Mouse (Mus musculus) heart, embryonic 11.5 days (tissue): ENCODE data around the gene Gm49450. TPM values are rescaled to one million over a fixed set of nuclear protein-coding genes. Genes with fewer than 3 reads are reported as not detected.
A peak's percentile ranks its signal among the peaks of the same experiment; 100 is the strongest.
"Not testable (repeated sequence)": the region's sequence is repeated elsewhere in the genome, so short reads cannot be mapped to it uniquely, and the experiment has no call there.

Experiments
- ATAC-seq: fragments of 200-750 bp; cut with Nextera tagmentation; replicated peaks from 2 replicates; pipeline ENCODE4 v1.8.0; 2017; ENCODE audit warnings: moderate library complexity; ENCODE audit not compliant: insufficient number of reproducible peaks, low FRiP score, low TSS enrichment
- H3K27ac ChIP-seq: fragments of 300-500 bp; sonication (generic); 2 replicates; pipeline ENCODE4 v1.5.1; 2014; ENCODE audit warnings: mild to moderate bottlenecking, low read depth, low read length
- H3K27me3 ChIP-seq: fragments of 300-500 bp; sonication (generic); 2 replicates; pipeline ENCODE4 v1.6.1; 2014; ENCODE audit warnings: mild to moderate bottlenecking, low read length, mixed read lengths; ENCODE audit not compliant: control insufficient read depth, insufficient read depth
- H3K36me3 ChIP-seq: fragments of 300-500 bp; sonication (generic); 2 replicates; pipeline ENCODE4 v1.6.1; 2014; ENCODE audit warnings: mild to moderate bottlenecking, low read length, moderate library complexity, mixed read lengths; ENCODE audit not compliant: control insufficient read depth, insufficient read depth
- H3K4me1 ChIP-seq: fragments of 300-500 bp; sonication (generic); 2 replicates; pipeline ENCODE4 v1.6.1; 2014; ENCODE audit warnings: low read length; ENCODE audit not compliant: control insufficient read depth, insufficient read depth
- H3K4me2 ChIP-seq: fragments of 300-500 bp; sonication (generic); 2 replicates; pipeline ENCODE4 v1.6.1; 2014; ENCODE audit warnings: mild to moderate bottlenecking, moderate library complexity
- H3K4me3 ChIP-seq: fragments of 300-500 bp; sonication (generic); 2 replicates; pipeline ENCODE4 v1.5.1; 2014; ENCODE audit warnings: low read depth, low read length
- H3K9ac ChIP-seq: fragments of 300-500 bp; sonication (generic); 2 replicates; pipeline ENCODE4 v1.6.1; 2014; ENCODE audit warnings: mild to moderate bottlenecking, low read depth, low read length, moderate library complexity
- H3K9me3 ChIP-seq: fragments of 300-500 bp; sonication (generic); replicated peaks from 2 replicates; pipeline ENCODE4 v1.6.1; 2016; ENCODE audit warnings: low read length; ENCODE audit not compliant: control insufficient read depth
- WGBS: fragments of 180-500 bp; shearing (Covaris S2); extraction: QIAGEN DNeasy Blood & Tissue Kit; methylation state at CpG from one replicate; pipeline ENCODE4 v1.1.7; 2014; ENCODE audit not compliant: insufficient replicate concordance; 5-methylcytosine and 5-hydroxymethylcytosine counted together
- polyA plus RNA-seq: library from polyadenylated mRNA; unstranded; fragments of >200 nt; fragmentation: Nextera tagmentation; extraction: Ambion mirVana; gene quantifications from 2 replicates; pipeline ENCODE4 v1.2.1, GENCODE M21; 2014

Gene Gm49450
- polyA plus RNA-seq, 1 experiment from 2014 or later = not detected

- Histone ChIP-seq H3K4me2 (no peak overlapping the region), H3K4me1 (no peaks in the 10 kb centered on the region), H3K27me3 (no peaks in the 10 kb centered on the region), H3K9me3 (no peaks in the 10 kb centered on the region), H3K36me3 (no peaks in the 10 kb centered on the region), H3K27ac (no peak overlapping the region), H3K9ac (no peak overlapping the region), H3K4me3 (no peak overlapping the region)
- 83% methylated on average over 5 of the region's 5 CpGs for WGBS
- no peak for ATAC-seq
These were observed 25.8 kb downstream of the Gm49450 start for GRCm38 (mm10) chr15:98927566-98927965.

GRCm38 (mm10) chr15:98924682-98925081 lies 28.7 kb downstream of the Gm49450 start:
- Histone ChIP-seq H3K4me2 (no peak overlapping the region), H3K9ac (no peak overlapping the region), H3K4me3 (no peak overlapping the region), H3K27me3 (no peaks in the 10 kb centered on the region), H3K27ac (no peak overlapping the region), H3K9me3 (no peaks in the 10 kb centered on the region), H3K36me3 (no peaks in the 10 kb centered on the region), H3K4me1 (no peaks in the 10 kb centered on the region)
- ATAC-seq = no peak
- 66% methylated on average over 3 of the region's 3 CpGs for WGBS

- H3K27me3 ChIP-seq = no peaks in the 10 kb centered on the region
- no peaks in the 10 kb centered on the region for H3K9me3 ChIP-seq
- no peak for ATAC-seq
- H3K4me1 ChIP-seq = no peaks in the 10 kb centered on the region
- 76% methylated on average over 2 of the region's 2 CpGs for WGBS
- H3K9ac ChIP-seq = no peak overlapping the region
- no peak overlapping the region for H3K4me3 ChIP-seq
- H3K36me3 ChIP-seq = no peaks in the 10 kb centered on the region
- H3K4me2 ChIP-seq = no peak overlapping the region
- H3K27ac ChIP-seq = no peak overlapping the region
These were observed 30.3 kb downstream of the Gm49450 start for GRCm38 (mm10) chr15:98923031-98923537.

- Histone ChIP-seq H3K4me1 (no peaks in the 10 kb centered on the region), H3K9me3 (no peaks in the 10 kb centered on the region), H3K27me3 (no peaks in the 10 kb centered on the region), H3K36me3 (no peaks in the 10 kb centered on the region), H3K9ac (no peak overlapping the region), H3K4me2 (no peak overlapping the region), H3K27ac (no peak overlapping the region), H3K4me3 (no peak overlapping the region)
- no peak for ATAC-seq
- 50% methylated on average over 3 of the region's 3 CpGs for WGBS
These were observed 30.8 kb downstream of the Gm49450 start for GRCm38 (mm10) chr15:98922581-98922980.

- no peak overlapping the region for H3K4me3 ChIP-seq
- no peaks in the 10 kb centered on the region for H3K36me3 ChIP-seq
- ATAC-seq = no peak
- no peak overlapping the region for H3K9ac ChIP-seq
- WGBS = 76% methylated on average over 5 of the region's 5 CpGs
- no peak overlapping the region for H3K4me2 ChIP-seq
- H3K4me1 ChIP-seq = peaks cover 5% of the 10 kb centered on the region
- H3K27ac ChIP-seq = no peak overlapping the region
- H3K9me3 ChIP-seq = no peaks in the 10 kb centered on the region
- no peaks in the 10 kb centered on the region for H3K27me3 ChIP-seq
These were observed 31.8 kb downstream of the Gm49450 start for GRCm38 (mm10) chr15:98921510-98921909.

- ATAC-seq, H3K27me3 ChIP-seq, H3K9me3 ChIP-seq, H3K36me3 ChIP-seq: not testable (repeated sequence)
- Histone ChIP-seq H3K27ac (peak overlapping the region; percentile 62), H3K9ac (peak overlapping the region; percentile 66), H3K4me3 (peak overlapping the region; percentile 93), H3K4me2 (peak overlapping the region; percentile 84), H3K4me1 (peaks cover 12% of the 10 kb centered on the region)
- 22% methylated on average over 8 of the region's 8 CpGs for WGBS
These were observed 34.9 kb downstream of the Gm49450 start for GRCm38 (mm10) chr15:98918499-98918895.

- H3K27me3 ChIP-seq = no peaks in the 10 kb centered on the region
- peak within 1 kb of the TSS; percentile 91 for H3K27ac ChIP-seq
- peak within 1 kb of the TSS; percentile 93 for H3K4me3 ChIP-seq
- under 1% methylated on average over 82 of the region's 82 CpGs for WGBS
- H3K4me1 ChIP-seq = peaks cover 12% of the 10 kb centered on the region
- no peaks in the 10 kb centered on the region; the same call in 1 of the 2 replicates for H3K36me3 ChIP-seq
- H3K9ac ChIP-seq = peak within 1 kb of the TSS; percentile 89
- H3K4me2 ChIP-seq = peak within 1 kb of the TSS; percentile 84
- H3K9me3 ChIP-seq = no peaks in the 10 kb centered on the region
- peak; percentile 97 for ATAC-seq
These were observed 35.5 kb downstream of the Gm49450 start, which contains the start of gene Lmbr1l for GRCm38 (mm10) chr15:98917538-98918498. TSS of gene Lmbr1l (minus strand) at chr15:98918231.

- Histone ChIP-seq H3K4me2 (peak overlapping the region; percentile 84), H3K9me3 (no peaks in the 10 kb centered on the region), H3K4me3 (peak overlapping the region; percentile 93), H3K9ac (peak overlapping the region; percentile 89), H3K4me1 (peaks cover 12% of the 10 kb centered on the region), H3K27ac (peak overlapping the region; percentile 91), H3K36me3 (peaks cover 4% of the 10 kb centered on the region), H3K27me3 (no peaks in the 10 kb centered on the region)
- WGBS = under 1% methylated on average over 14 of the region's 14 CpGs
- no peak for ATAC-seq
These were observed 36.3 kb downstream of the Gm49450 start for GRCm38 (mm10) chr15:98917091-98917490.
